Mouse (Mus musculus) liver, adult 10 weeks (tissue): Measurements from ENCODE around the gene Hist1h4a. TPM values are rescaled to one million over a fixed set of nuclear protein-coding genes. Genes with fewer than 3 reads are reported as not detected.

ENCODE experiments used
- polyA plus RNA-seq: library from polyadenylated mRNA; stranded (reverse); fragments of 350-450 nt; fragmentation: Illumina TruSeq; extraction: RNeasy Lipid Tissue Mini Kit (QIAGEN cat#74804); gene quantifications from one replicate; pipeline ENCODE4 v1.2.3, GENCODE M21; 2014; ENCODE audit warnings: low read depth, low replicate concordance

Hist1h4a gene
- polyA plus RNA-seq: not detected

DNA sequence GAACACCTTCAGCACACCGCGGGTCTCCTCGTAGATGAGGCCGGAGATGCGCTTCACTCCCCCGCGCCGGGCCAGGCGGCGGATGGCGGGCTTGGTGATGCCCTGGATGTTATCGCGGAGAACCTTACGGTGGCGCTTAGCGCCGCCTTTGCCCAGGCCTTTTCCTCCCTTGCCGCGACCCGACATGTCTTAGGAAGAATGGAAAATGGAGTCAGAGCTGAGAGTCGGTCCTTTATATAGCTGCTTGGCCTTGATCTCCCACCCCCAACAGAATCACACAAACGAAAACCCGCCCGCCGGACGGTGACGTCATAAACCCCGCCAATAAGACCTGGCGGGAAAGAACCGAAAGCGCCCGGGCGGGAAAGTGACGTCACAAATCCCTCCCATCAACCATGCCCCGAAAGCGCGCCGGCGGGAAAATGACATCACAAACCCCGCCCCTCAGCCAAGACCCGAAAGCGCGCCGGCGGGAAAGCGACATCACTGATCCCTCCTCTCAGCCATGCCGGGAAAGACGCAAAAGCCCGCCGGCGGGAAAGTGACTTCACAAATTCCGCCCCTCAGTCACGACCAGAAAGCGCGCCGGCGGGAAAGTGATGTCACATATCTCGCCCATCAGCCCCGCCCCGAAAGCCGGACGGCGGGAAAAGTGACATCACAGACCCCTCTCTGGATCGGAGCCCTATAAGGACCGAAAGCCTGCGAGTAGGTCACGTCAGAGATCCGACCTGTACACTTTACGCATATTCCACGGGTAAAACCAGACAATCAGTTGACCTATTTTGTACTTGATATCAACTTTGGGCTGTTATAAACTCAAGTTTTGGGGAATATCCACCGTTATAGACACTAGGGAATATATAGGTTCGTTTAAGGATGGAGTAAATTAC lies at the start of gene Hist1h4a:
Gene Hist1h4a (minus strand): TSS at position 259 of the 893 bp plus-strand sequence.

GRCm38 (mm10) chr13:23806422-23807052 lies 45.5 kb upstream of the Hist1h4a start, which contains the start of gene Slc17a2:
Slc17a2 (plus strand) TSS chr13:23806993.

GRCm38 (mm10) chr13:23769613-23770012 lies 8.6 kb upstream of the Hist1h4a start, which contains the start of gene Trim38:
Trim38 (plus strand) TSS chr13:23769913.

DNA sequence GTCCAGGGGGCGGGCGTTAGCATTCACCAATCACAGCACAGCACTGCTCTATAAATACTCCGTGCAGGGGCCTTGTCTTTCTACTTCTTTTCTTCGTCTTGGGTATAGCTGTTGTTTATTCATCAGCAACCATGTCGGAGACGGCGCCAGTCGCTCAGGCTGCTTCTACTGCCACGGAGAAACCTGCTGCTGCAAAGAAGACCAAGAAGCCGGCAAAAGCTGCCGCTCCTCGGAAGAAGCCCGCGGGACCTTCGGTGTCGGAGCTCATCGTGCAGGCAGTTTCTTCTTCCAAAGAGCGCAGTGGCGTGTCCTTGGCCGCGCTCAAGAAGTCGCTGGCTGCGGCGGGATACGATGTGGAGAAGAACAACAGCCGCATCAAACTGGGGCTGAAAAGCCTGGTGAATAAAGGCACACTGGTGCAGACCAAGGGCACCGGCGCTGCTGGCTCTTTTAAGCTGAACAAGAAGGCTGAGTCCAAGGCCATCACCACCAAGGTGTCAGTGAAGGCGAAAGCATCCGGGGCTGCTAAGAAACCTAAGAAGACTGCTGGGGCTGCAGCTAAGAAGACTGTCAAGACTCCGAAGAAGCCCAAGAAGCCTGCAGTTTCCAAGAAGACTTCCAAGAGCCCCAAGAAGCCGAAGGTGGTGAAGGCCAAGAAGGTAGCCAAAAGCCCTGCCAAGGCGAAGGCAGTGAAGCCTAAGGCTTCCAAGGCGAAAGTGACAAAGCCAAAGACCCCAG lies 2.7 kb upstream of the Hist1h4a start, which contains the start of gene Hist1h1a:
Gene Hist1h1a (plus strand): TSS at position 81 of the 738 bp plus-strand sequence.

DNA sequence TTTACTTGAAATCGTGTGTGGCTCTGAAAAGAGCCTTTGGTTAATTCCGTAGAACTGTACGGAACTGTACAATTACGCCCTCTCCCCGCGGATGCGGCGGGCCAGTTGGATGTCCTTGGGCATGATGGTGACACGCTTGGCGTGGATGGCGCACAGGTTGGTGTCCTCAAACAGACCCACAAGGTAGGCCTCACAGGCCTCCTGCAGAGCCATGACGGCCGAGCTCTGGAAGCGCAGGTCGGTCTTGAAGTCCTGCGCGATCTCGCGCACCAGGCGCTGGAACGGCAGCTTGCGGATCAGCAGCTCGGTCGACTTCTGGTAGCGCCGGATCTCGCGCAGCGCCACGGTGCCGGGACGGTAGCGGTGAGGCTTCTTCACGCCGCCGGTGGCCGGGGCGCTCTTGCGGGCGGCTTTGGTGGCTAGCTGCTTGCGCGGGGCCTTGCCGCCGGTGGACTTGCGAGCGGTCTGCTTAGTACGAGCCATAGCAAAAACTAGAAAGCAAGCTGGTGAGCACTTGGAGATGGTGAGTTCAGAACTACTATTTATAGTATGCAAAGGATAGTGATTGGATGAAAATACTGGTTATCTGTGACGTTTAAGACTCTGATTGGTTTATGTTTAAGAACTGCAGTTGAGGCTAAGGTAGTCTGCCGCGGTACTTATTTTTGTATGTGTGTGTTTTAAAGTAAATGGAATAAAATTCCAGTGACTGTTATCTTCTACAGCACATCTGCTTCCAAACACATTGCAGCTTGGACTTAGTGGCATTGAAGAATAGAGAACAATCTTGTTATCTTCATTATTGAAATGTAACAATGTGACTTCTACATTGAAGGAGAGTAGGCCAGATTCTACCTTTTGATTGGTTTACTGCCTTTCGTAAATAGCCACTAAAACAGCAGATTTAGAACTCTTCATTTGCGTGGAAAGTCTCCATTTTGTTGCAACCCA lies 1.1 kb upstream of the Hist1h4a start, which contains the start of gene Hist1h3a:
Gene Hist1h3a (minus strand): TSS at position 516 of the 951 bp plus-strand sequence.

DNA sequence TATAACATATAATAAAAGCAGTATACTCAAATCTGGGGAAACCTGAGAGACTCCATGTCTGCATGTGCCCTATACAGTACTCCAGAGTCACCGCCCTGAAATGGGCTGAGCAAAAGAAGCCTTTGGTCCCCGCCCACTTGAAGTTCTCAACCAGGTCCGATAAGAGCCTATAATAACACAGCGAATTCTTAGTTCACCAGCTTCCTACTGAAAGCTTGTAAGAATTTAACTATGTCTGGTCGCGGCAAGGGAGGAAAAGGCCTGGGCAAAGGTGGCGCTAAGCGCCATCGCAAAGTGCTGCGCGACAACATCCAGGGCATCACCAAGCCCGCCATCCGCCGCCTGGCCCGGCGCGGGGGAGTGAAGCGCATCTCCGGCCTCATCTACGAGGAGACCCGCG lies 4.2 kb downstream of the Hist1h4a start, which contains the start of gene Hist1h4b:
Gene Hist1h4b (plus strand): TSS at position 224 of the 400 bp plus-strand sequence.

DNA sequence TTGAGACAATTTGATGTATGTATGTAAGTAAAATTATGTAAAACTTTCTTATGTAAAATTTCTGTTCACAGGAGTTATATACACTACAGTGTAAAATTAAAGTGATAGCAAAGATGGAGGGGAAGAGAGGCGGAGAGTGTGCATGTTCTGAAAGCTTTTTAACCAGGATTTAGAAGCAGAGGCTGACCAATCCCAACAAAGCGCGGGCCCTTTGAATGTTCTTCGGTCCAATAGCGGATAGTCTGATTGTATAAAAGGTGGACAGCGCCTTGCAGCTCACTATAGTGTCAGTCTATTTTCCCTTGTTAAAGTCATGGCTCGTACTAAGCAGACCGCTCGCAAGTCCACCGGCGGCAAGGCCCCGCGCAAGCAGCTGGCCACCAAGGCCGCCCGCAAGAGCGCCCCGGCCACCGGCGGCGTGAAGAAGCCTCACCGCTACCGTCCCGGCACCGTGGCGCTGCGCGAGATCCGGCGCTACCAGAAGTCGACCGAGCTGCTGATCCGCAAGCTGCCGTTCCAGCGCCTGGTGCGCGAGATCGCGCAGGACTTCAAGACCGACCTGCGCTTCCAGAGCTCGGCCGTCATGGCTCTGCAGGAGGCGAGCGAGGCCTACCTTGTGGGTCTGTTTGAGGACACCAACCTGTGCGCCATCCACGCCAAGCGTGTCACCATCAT lies 8.8 kb downstream of the Hist1h4a start, which contains the start of gene Hist1h3b:
Gene Hist1h3b (plus strand): TSS at position 201 of the 675 bp plus-strand sequence.

DNA sequence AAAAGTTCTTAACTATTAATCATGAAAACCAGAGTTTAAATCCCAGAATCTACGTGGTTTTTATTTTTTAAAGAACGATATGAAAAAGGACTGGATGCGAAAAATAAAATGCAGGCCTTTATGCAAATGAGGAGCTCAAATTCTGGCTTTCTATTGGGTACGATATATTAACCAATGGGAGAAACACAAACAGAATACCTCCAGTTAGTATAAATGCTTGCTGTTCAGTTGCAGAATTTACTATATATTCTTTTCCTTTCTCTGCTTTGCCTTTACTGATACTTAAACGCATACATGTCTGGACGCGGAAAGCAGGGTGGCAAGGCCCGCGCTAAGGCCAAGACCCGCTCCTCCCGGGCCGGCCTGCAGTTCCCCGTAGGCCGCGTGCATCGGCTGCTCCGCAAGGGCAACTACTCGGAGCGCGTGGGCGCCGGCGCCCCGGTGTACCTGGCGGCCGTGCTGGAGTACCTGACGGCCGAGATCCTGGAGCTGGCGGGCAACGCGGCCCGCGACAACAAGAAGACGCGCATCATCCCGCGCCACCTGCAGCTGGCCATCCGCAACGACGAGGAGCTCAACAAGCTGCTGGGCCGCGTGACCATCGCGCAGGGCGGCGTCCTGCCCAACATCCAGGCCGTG lies 10.1 kb downstream of the Hist1h4a start, which contains the start of gene Hist1h2ab:
Gene Hist1h2ab (plus strand): TSS at position 288 of the 639 bp plus-strand sequence.

DNA sequence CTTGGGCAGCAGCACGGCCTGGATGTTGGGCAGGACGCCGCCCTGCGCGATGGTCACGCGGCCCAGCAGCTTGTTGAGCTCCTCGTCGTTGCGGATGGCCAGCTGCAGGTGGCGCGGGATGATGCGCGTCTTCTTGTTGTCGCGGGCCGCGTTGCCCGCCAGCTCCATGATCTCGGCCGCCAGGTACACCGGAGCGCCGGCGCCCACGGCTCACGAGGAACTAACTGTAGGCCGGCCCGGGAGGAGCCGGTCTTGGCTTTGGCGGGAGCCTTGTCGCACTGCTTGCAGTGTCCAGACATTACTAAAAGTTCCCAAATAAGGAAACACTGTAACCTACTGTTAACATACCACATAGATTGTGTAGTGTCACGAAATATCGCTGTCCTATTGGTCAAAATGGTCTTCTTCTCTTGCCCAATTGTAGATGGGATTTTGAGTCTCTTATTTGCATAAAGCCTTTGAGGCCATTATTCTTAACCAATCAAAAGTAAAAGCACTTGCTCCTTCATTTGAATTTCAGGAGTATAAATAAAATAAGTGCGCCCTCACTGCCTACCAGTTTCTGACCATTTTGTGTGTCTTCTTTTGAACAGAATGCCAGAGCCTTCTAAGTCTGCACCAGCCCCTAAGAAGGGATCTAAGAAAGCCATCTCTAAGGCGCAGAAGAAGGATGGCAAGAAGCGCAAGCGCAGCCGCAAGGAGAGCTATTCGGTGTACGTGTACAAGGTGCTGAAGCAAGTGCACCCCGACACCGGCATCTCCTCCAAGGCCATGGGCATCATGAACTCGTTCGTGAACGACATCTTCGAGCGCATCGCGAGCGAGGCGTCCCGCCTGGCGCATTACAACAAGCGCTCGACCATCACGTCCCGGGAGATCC lies 14.6 kb downstream of the Hist1h4a start, which contains the start of gene Hist1h2bb:
Gene Hist1h2bb (plus strand): TSS at position 534 of the 880 bp plus-strand sequence.

GRCm38 (mm10) chr13:23745381-23746161 lies 15.5 kb downstream of the Hist1h4a start, which contains the start of gene Hist1h3c:
Hist1h3c (minus strand) TSS chr13:23745602.

DNA sequence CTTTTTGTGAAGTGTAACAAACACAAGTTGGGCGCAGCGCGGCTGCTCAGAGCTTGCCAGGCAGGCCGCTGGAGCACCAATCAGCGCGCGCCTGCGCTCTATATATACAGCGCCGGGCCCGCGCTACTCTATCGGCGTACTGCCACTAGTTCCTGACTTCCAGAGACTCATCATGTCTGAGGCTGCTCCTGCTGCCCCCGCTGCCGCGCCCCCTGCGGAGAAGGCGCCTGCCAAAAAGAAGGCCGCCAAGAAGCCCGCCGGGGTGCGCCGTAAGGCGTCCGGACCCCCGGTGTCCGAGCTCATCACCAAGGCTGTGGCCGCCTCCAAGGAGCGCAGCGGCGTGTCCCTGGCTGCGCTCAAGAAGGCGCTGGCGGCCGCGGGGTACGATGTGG lies 22.4 kb downstream of the Hist1h4a start, which contains the start of gene Hist1h1c:
Gene Hist1h1c (plus strand): TSS at position 132 of the 392 bp plus-strand sequence.

Other genes with a start within 250 kb of the Hist1h4a start
- gene Hist1h4h, start 230.2 kb downstream of the Hist1h4a start, polyA plus RNA-seq: not detected
- gene Hist1h2af, start 227.3 kb downstream of the Hist1h4a start, polyA plus RNA-seq: not detected
- not detected for gene Hist1h3g, start 225.8 kb downstream of the Hist1h4a start, polyA plus RNA-seq
- 0.37 TPM for gene Hist1h2bh, start 217.8 kb downstream of the Hist1h4a start, polyA plus RNA-seq
- not detected for gene Hist1h3f, start 217.2 kb downstream of the Hist1h4a start, polyA plus RNA-seq
- not detected for gene Hist1h4f, start 209.6 kb downstream of the Hist1h4a start, polyA plus RNA-seq
- gene Hist1h1d, start 208.0 kb downstream of the Hist1h4a start, polyA plus RNA-seq: 0.19 TPM
- gene Hist1h3e, start 198.9 kb downstream of the Hist1h4a start, polyA plus RNA-seq: not detected
- gene Hist1h2ae, start 190.0 kb downstream of the Hist1h4a start, polyA plus RNA-seq: not detected
- gene Hist1h2bg, start 189.8 kb downstream of the Hist1h4a start, polyA plus RNA-seq: not detected
- not detected for gene Hist1h2bf, start 187.0 kb downstream of the Hist1h4a start, polyA plus RNA-seq
- not detected for gene Hist1h2ad, start 186.8 kb downstream of the Hist1h4a start, polyA plus RNA-seq
- not detected for gene Hist1h3d, start 185.5 kb downstream of the Hist1h4a start, polyA plus RNA-seq
- not detected for gene Hist1h4d, start 179.6 kb downstream of the Hist1h4a start, polyA plus RNA-seq
- 0.95 TPM for gene Hist1h2be, start 140.1 kb downstream of the Hist1h4a start, polyA plus RNA-seq
- gene Hist1h1e, start 138.7 kb downstream of the Hist1h4a start, polyA plus RNA-seq: 0.45 TPM
- gene Hist1h2ac, start 77.3 kb downstream of the Hist1h4a start, polyA plus RNA-seq: 0.56 TPM
- gene Hist1h2bc, start 77.0 kb downstream of the Hist1h4a start, polyA plus RNA-seq: 195 TPM
- not detected for gene Hist1h1t, start 65.4 kb downstream of the Hist1h4a start, polyA plus RNA-seq
- 0.72 TPM for gene Hist1h4c, start 62.8 kb downstream of the Hist1h4a start, polyA plus RNA-seq
- 40.9 TPM for gene Hfe, start 50.4 kb downstream of the Hist1h4a start, polyA plus RNA-seq
- gene Hist1h1c, start 22.4 kb downstream of the Hist1h4a start, polyA plus RNA-seq: 9.8 TPM
- gene Hist1h3c, start 15.6 kb downstream of the Hist1h4a start, polyA plus RNA-seq: not detected
- gene Hist1h2bb, start 14.5 kb downstream of the Hist1h4a start, polyA plus RNA-seq: not detected
- not detected for gene Hist1h2ab, start 10.1 kb downstream of the Hist1h4a start, polyA plus RNA-seq
- gene Hist1h3b, start 9.0 kb downstream of the Hist1h4a start, polyA plus RNA-seq: not detected
- not detected for gene Hist1h4b, start 4.2 kb downstream of the Hist1h4a start, polyA plus RNA-seq
- not detected for gene Hist1h3a, start 1.2 kb upstream of the Hist1h4a start, polyA plus RNA-seq
- not detected for gene Hist1h1a, start 2.4 kb upstream of the Hist1h4a start, polyA plus RNA-seq
- gene Trim38, start 8.7 kb upstream of the Hist1h4a start, polyA plus RNA-seq: not detected
- gene Slc17a2, start 45.8 kb upstream of the Hist1h4a start, polyA plus RNA-seq: 190 TPM
- gene Slc17a3, start 78.2 kb upstream of the Hist1h4a start, polyA plus RNA-seq: 119 TPM
- gene Slc17a1, start 106.5 kb upstream of the Hist1h4a start, polyA plus RNA-seq: 23.6 TPM
- 62.2 TPM for gene Slc17a4, start 153.8 kb upstream of the Hist1h4a start, polyA plus RNA-seq
- gene Hist1h2ba, start 172.9 kb upstream of the Hist1h4a start, polyA plus RNA-seq: not detected
- gene Hist1h2aa, start 173.2 kb upstream of the Hist1h4a start, polyA plus RNA-seq: not detected
- gene Scgn, start 230.0 kb upstream of the Hist1h4a start, polyA plus RNA-seq: not detected